Mouse (Mus musculus): Measurements from ENCODE around the gene Gjb2. TPM values are rescaled to one million over a fixed set of nuclear protein-coding genes. Genes with fewer than 3 reads are reported as not detected.
"Not testable (repeated sequence)": the region's sequence is repeated elsewhere in the genome, so short reads cannot be mapped to it uniquely, and the experiment has no call there.

Gene Gjb2
- polyA plus RNA-seq, 1 experiment from 2014 or later: 53.4 TPM

DNA sequence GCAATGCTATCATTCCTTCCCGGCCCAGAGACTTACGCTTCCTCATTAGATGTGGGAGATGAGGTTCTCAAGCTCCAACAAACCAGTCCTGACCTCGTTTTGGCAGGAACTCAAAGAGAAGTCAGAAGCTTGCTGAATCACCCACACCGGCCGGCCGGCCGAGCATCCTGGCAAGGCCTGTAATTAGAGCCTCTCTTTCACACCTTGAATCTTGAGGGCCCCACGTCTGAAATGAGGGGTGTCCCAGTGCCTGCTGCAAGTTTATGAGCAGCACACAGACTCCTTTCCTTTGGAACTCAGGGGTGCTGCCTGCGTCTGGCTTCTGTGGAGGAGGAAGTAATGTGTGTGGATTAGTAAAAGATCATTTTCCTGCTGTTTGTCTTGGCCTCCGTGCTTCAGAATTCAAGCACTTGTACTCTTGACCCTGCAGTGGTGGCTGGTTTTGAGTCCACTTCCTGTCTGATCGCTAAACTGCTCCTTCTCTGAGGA lies 20.3 kb downstream of the Gjb2 start:
- peak; percentile 61 for ATAC-seq
- 13% methylated on average over 11 of the region's 11 CpGs for WGBS
- Histone ChIP-seq H3K4me1 (replicated peaks; ENCODE audit: control insufficient read depth, insufficient read depth, low read length) (peaks cover 3% of the 10 kb centered on the region; the same call in 1 of the 2 replicates), H3K9ac (ENCODE audit: low read depth, low read length) (0 out of 2 replicates have a peak overlapping the region, but pooled peaks have one; percentile 0), H3K27me3 (replicated peaks; ENCODE audit: control insufficient read depth, insufficient read depth, low read length) (no peaks in the 10 kb centered on the region), H3K27ac (ENCODE audit: low read depth, low read length) (peak overlapping the region; percentile 63), H3K36me3 (ENCODE audit: control insufficient read depth, insufficient read depth) (no peaks in the 10 kb centered on the region), H3K9me3 (ENCODE audit: control insufficient read depth) (no peaks in the 10 kb centered on the region), H3K4me3 (ENCODE audit: low read depth, low read length) (no peak overlapping the region), H3K4me2 (replicated peaks; ENCODE audit: low read depth) (no peak overlapping the region; the same call in 1 of the 2 replicates)
- TF ChIP-seq CTCF (IDR thresholded peaks at IDR 0.05; ENCODE audit: low read depth): no peak

DNA sequence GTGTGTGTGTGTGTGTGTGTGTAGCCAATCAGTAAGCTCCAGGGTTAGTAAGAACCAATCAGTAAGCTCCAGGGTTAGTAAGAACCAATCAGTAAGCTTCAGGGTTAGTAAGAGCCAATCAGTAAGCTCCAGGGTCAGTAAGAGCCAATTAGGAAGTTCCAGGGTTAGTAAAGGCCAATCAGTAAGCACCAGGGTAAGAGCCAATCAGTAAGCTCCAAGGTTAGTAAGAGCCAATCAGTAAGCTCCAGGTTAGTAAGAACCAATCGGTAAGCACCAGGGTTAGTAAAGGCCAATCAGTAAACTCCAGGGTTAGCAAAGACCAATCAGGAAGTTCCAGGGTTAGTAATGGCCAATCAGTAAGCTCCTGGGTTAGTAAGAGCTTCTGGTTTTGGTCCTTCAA lies 21.6 kb downstream of the Gjb2 start:
- no peak overlapping the region for H3K4me3 ChIP-seq (ENCODE audit: low read depth, low read length)
- peaks cover 3% of the 10 kb centered on the region; the same call in 1 of the 2 replicates for H3K4me1 ChIP-seq (replicated peaks; ENCODE audit: control insufficient read depth, insufficient read depth, low read length)
- TF ChIP-seq CTCF (IDR thresholded peaks at IDR 0.05; ENCODE audit: low read depth): no peak
- WGBS: 95% methylated on average over 1 of the region's 1 CpGs
- H3K27me3 ChIP-seq (replicated peaks; ENCODE audit: control insufficient read depth, insufficient read depth, low read length): no peaks in the 10 kb centered on the region
- H3K27ac ChIP-seq (ENCODE audit: low read depth, low read length): no peak overlapping the region
- ATAC-seq: no peak
- H3K4me2 ChIP-seq (replicated peaks; ENCODE audit: low read depth): no peak overlapping the region
- H3K9me3 ChIP-seq (ENCODE audit: control insufficient read depth): no peaks in the 10 kb centered on the region
- H3K9ac ChIP-seq (ENCODE audit: low read depth, low read length): no peak overlapping the region
- H3K36me3 ChIP-seq (ENCODE audit: control insufficient read depth, insufficient read depth): no peaks in the 10 kb centered on the region

DNA sequence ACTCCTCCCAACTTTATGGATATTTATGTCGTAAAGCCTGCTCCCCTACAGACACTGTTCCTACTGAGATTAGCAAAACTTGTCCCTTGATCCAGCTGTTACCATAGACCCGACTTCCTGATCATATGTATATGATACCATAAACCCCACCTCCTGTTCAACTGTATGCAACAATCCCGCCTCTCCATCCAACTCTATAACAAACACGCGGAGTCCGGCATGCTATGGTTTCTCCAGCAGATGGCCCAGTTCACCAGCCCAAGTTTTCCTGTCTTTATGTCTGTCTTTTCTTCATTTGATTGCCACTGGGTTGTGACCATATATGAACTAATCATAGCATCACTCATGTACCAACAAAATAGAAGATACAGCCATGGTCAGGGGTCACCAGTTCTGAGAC lies 29.0 kb downstream of the Gjb2 start:
- Histone ChIP-seq H3K9me3 (ENCODE audit: control insufficient read depth) (no peaks in the 10 kb centered on the region), H3K4me2 (replicated peaks; ENCODE audit: low read depth) (no peak overlapping the region), H3K9ac (ENCODE audit: low read depth, low read length) (no peak overlapping the region), H3K4me3 (ENCODE audit: low read depth, low read length) (no peak overlapping the region), H3K4me1 (replicated peaks; ENCODE audit: control insufficient read depth, insufficient read depth, low read length) (peaks cover 4% of the 10 kb centered on the region), H3K27ac (ENCODE audit: low read depth, low read length) (no peak overlapping the region), H3K27me3 (replicated peaks; ENCODE audit: control insufficient read depth, insufficient read depth, low read length) (no peaks in the 10 kb centered on the region), H3K36me3 (ENCODE audit: control insufficient read depth, insufficient read depth) (no peaks in the 10 kb centered on the region)
- TF ChIP-seq CTCF (IDR thresholded peaks at IDR 0.05; ENCODE audit: low read depth): peak; percentile 79
- ATAC-seq: peak; percentile 72
- 59% methylated on average over 6 of the region's 6 CpGs for WGBS

DNA sequence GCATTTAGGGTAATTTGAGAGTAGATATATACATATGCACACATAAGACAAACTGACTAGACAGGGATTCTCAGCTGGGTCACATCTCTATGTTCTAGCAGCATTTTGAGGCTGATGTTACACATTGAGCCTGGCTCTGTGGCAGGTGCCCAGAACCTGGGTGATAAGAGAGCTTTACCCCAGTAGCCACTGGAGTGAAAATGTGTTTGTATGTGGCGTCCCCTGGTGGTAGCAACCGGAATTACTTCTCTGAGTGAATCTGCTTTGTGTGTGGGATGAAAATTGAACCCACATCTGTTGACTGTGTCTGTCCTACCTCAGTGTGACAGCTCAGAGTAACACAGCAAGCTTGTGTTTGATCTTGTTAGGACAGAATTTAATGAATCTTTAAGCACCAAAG lies 34.6 kb downstream of the Gjb2 start:
- not testable (repeated sequence) for H3K4me2 ChIP-seq (replicated peaks; ENCODE audit: low read depth); H3K27ac ChIP-seq (ENCODE audit: low read depth, low read length); H3K9me3 ChIP-seq (ENCODE audit: control insufficient read depth); H3K27me3 ChIP-seq (replicated peaks; ENCODE audit: control insufficient read depth, insufficient read depth, low read length); H3K4me3 ChIP-seq (ENCODE audit: low read depth, low read length); H3K9ac ChIP-seq (ENCODE audit: low read depth, low read length); H3K36me3 ChIP-seq (ENCODE audit: control insufficient read depth, insufficient read depth); H3K4me1 ChIP-seq (replicated peaks; ENCODE audit: control insufficient read depth, insufficient read depth, low read length); ATAC-seq
- TF ChIP-seq CTCF (IDR thresholded peaks at IDR 0.05; ENCODE audit: low read depth): peak; percentile 81
- 2% methylated on average over 2 of the region's 2 CpGs for WGBS

DNA sequence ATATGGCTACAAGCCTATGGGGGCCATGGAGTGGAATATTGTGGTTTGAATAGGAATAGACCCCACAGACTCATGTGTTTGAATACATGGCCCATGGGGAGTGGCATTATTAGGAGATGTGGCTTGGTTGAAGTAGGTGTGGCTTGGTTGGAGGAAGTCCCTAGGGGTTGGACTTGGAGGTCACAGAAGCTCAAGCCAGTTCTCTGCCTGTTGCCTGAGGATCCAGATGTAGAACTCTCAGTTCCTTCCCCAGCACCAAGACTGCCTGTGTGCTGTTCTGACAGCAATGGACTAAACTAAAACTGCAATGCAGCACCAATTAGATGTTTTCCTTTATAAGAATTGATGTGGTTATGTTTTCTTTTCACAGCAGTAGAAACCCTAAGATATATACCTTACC lies 38.4 kb downstream of the Gjb2 start:
- TF ChIP-seq CTCF (IDR thresholded peaks at IDR 0.05; ENCODE audit: low read depth): no peak

DNA sequence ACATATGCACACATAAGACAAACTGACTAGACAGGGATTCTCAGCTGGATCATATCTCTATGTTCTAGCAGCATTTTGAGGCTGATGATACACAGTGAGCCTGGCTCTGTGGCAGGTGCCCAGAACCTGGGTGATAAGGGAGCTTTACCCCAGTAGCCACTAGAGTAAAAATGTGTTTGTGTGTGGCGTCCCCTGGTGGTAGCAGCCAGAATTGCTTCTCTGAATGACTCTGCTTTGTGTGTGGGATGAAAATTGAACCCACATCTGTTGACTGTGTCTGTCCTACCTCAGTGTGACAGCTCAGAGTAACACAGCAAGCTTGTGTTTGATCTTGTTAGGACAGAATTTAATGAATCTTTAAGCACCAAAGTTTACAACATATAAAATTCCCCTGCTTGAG lies 44.5 kb downstream of the Gjb2 start:
- 0% methylated on average over 1 of the region's 1 CpGs for WGBS
- not testable (repeated sequence) for H3K9me3 ChIP-seq (ENCODE audit: control insufficient read depth); H3K4me1 ChIP-seq (replicated peaks; ENCODE audit: control insufficient read depth, insufficient read depth, low read length); H3K27ac ChIP-seq (ENCODE audit: low read depth, low read length); H3K36me3 ChIP-seq (ENCODE audit: control insufficient read depth, insufficient read depth); H3K4me3 ChIP-seq (ENCODE audit: low read depth, low read length); H3K9ac ChIP-seq (ENCODE audit: low read depth, low read length); H3K4me2 ChIP-seq (replicated peaks; ENCODE audit: low read depth)
- peaks cover 38% of the 10 kb centered on the region for H3K27me3 ChIP-seq (replicated peaks; ENCODE audit: control insufficient read depth, insufficient read depth, low read length)
- ATAC-seq: 0 out of 2 replicates have a peak, but pooled peaks have one; percentile 31
- peak; percentile 87 for TF ChIP-seq CTCF (IDR thresholded peaks at IDR 0.05; ENCODE audit: low read depth)

More for the DNA sequence above, 38.4 kb downstream of the Gjb2 start:
- no peaks in the 10 kb centered on the region for H3K36me3 ChIP-seq (ENCODE audit: control insufficient read depth, insufficient read depth)
- H3K9me3 ChIP-seq (ENCODE audit: control insufficient read depth): no peaks in the 10 kb centered on the region
- H3K4me2 ChIP-seq (replicated peaks; ENCODE audit: low read depth): no peak overlapping the region
- no peak overlapping the region for H3K27ac ChIP-seq (ENCODE audit: low read depth, low read length)
- no peaks in the 10 kb centered on the region for H3K27me3 ChIP-seq (replicated peaks; ENCODE audit: control insufficient read depth, insufficient read depth, low read length)
- no peak overlapping the region for H3K9ac ChIP-seq (ENCODE audit: low read depth, low read length)
- ATAC-seq: no peak
- H3K4me1 ChIP-seq (replicated peaks; ENCODE audit: control insufficient read depth, insufficient read depth, low read length): peaks cover 5% of the 10 kb centered on the region
- H3K4me3 ChIP-seq (ENCODE audit: low read depth, low read length): no peak overlapping the region

Measured in intestine, postnatal 0 days (tissue).